Mouse (Mus musculus) lung, embryonic 14.5 days (tissue): ENCODE measurements around the gene Cela1. TPM values are rescaled to one million over a fixed set of nuclear protein-coding genes. Genes with fewer than 3 reads are reported as not detected.

Source experiments
- ATAC-seq: fragments of 200-750 bp; cut with Nextera tagmentation; 2 replicates; pipeline ENCODE4 v1.8.0; 2017; ENCODE audit warnings: mild to moderate bottlenecking, moderate TSS enrichment, moderate library complexity; ENCODE audit not compliant: insufficient read depth
- DNase-seq: peaks from one replicate; pipeline ENCODE4 v3.0.0-alpha.2; 2015
- H3K27ac ChIP-seq: fragments of 300-500 bp; sonication (generic); 2 replicates; pipeline ENCODE4 v1.5.1; 2014; ENCODE audit warnings: low read depth, mild to moderate bottlenecking, moderate library complexity
- H3K27me3 ChIP-seq: fragments of 300-500 bp; sonication (generic); 2 replicates; pipeline ENCODE4 v1.6.1; 2014; ENCODE audit warnings: low read length, control low read depth; ENCODE audit not compliant: insufficient read depth
- H3K36me3 ChIP-seq: fragments of 300-500 bp; sonication (generic); 2 replicates; pipeline ENCODE4 v1.6.1; 2014; ENCODE audit warnings: control low read depth; ENCODE audit not compliant: insufficient read depth
- H3K4me1 ChIP-seq: fragments of 300-500 bp; sonication (generic); 2 replicates; pipeline ENCODE4 v1.6.1; 2014; ENCODE audit warnings: antibody characterized with exemption, control low read depth; ENCODE audit not compliant: insufficient read depth
- H3K4me2 ChIP-seq: fragments of 300-500 bp; sonication (generic); 2 replicates; pipeline ENCODE4 v1.6.1; 2014; ENCODE audit warnings: mild to moderate bottlenecking
- H3K4me3 ChIP-seq: fragments of 300-500 bp; sonication (generic); 2 replicates; pipeline ENCODE4 v1.5.1; 2014; ENCODE audit warnings: low read depth, low read length
- H3K9ac ChIP-seq: fragments of 300-500 bp; sonication (generic); 2 replicates; pipeline ENCODE4 v1.6.1; 2014
- H3K9me3 ChIP-seq: fragments of 300-500 bp; sonication (generic); 2 replicates; pipeline ENCODE4 v1.6.1; 2016; ENCODE audit warnings: low read depth, low read length, control low read depth
- CTCF ChIP-seq: IDR thresholded peaks from 2 replicates; pipeline ENCODE4 v1.5.1; 2016; ENCODE audit warnings: antibody characterized with exemption, low read depth
- WGBS: fragments of 180-500 bp; shearing (Covaris S2); extraction: QIAGEN DNeasy Blood & Tissue Kit; methylation state at CpG from one replicate; pipeline ENCODE4 v1.1.7; 2014; 5-methylcytosine and 5-hydroxymethylcytosine counted together
- polyA plus RNA-seq: library from polyadenylated mRNA; unstranded; fragments of >200 nt; fragmentation: Nextera tagmentation; extraction: Ambion mirVana; gene quantifications from 2 replicates; pipeline ENCODE4 v1.2.1, GENCODE M21; 2014

Cela1 gene
- polyA plus RNA-seq, 1 experiment from 2014 or later, result 0.97 TPM

- no peaks in the 10 kb centered on the region for H3K36me3 ChIP-seq
- H3K27me3 ChIP-seq, result peaks cover 15% of the 10 kb centered on the region
- 88% methylated on average over 1 of the region's 1 CpGs for WGBS
- H3K27ac ChIP-seq, result no peak overlapping the region
- no peaks in the 10 kb centered on the region for H3K9me3 ChIP-seq
- no peak overlapping the region for H3K4me2 ChIP-seq
- no peak for TF ChIP-seq CTCF
- no peak for DNase-seq
- H3K4me3 ChIP-seq, result no peak overlapping the region
- ATAC-seq, result no peak
- no peaks in the 10 kb centered on the region for H3K4me1 ChIP-seq
- H3K9ac ChIP-seq, result no peak overlapping the region
Observed at GRCm38 (mm10) chr15:100705376-100705775, 17.7 kb upstream of the Cela1 start.

- DNase-seq, result no peak
- ATAC-seq, result no peak
- no peak overlapping the region for H3K4me3 ChIP-seq
Observed at GRCm38 (mm10) chr15:100703913-100704312, 16.2 kb upstream of the Cela1 start.

DNA sequence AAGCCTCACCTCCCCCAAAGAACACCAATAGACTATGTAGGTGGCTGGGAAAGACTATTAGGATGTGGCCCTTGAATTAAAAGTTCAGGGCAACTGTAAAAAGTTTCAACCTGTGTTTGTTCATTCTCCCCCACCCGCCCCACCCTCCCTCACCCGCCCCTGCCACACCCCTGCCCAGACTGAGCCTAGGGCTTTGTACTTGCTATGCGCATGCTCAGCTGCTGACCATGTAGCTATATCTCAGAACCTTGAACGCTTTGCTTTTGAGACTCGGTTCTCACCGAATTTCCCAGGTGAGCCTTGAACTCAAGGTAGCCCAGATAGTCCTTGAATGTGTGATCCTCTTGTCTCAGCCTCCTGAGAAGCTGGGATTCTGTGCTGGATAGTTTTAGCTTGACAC, 14.1 kb upstream of the Cela1 start:
- 68% methylated on average over 6 of the region's 6 CpGs for WGBS
- no peaks in the 10 kb centered on the region for H3K36me3 ChIP-seq
- H3K4me2 ChIP-seq, result no peak overlapping the region
- no peak for TF ChIP-seq CTCF
- DNase-seq (no peak), ATAC-seq (no peak)
- no peak overlapping the region for H3K4me3 ChIP-seq
- H3K27me3 ChIP-seq, result peaks cover 15% of the 10 kb centered on the region
- H3K9ac ChIP-seq, result no peak overlapping the region
- H3K4me1 ChIP-seq, result no peaks in the 10 kb centered on the region
- H3K27ac ChIP-seq, result no peak overlapping the region
- no peaks in the 10 kb centered on the region for H3K9me3 ChIP-seq

More at GRCm38 (mm10) chr15:100703913-100704312, 16.2 kb upstream of the Cela1 start:
- peaks cover 15% of the 10 kb centered on the region for H3K27me3 ChIP-seq
- no peak for TF ChIP-seq CTCF
- no peaks in the 10 kb centered on the region for H3K36me3 ChIP-seq
- H3K4me1 ChIP-seq, result no peaks in the 10 kb centered on the region
- no peak overlapping the region for H3K27ac ChIP-seq
- H3K4me2 ChIP-seq, result peak overlapping the region; percentile 21; the same call in 1 of the 2 replicates
- no peak overlapping the region for H3K9ac ChIP-seq
- 7% methylated on average over 17 of the region's 17 CpGs for WGBS
- H3K9me3 ChIP-seq, result no peaks in the 10 kb centered on the region

DNA sequence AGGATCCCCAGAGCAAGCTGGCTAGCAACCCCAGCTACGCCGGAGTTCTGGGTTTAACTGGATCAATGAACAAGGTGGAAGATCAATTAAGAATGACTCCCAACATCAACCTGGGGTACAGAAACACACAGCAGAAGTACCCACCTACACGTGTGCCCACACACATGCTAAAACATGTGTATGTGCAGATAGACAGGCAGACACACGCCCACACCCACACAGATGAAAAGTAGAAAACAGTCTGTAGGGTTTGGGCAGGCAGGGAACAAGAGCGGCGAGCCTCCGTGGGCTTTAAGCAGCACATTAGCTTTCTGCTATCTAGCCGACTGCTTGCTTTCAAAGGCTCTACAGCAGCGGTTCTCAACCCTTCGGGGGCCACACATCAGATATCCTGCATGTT, 13.4 kb upstream of the Cela1 start:
- H3K9ac ChIP-seq, result no peak overlapping the region
- H3K36me3 ChIP-seq, result no peaks in the 10 kb centered on the region
- no peak overlapping the region for H3K4me3 ChIP-seq
- no peak overlapping the region for H3K4me2 ChIP-seq
- no peak overlapping the region for H3K27ac ChIP-seq
- no peak for TF ChIP-seq CTCF
- no peak for DNase-seq
- WGBS, result 57% methylated on average over 10 of the region's 10 CpGs
- no peak for ATAC-seq
- H3K4me1 ChIP-seq, result no peaks in the 10 kb centered on the region
- H3K9me3 ChIP-seq, result no peaks in the 10 kb centered on the region
- H3K27me3 ChIP-seq, result peaks cover 15% of the 10 kb centered on the region

DNA sequence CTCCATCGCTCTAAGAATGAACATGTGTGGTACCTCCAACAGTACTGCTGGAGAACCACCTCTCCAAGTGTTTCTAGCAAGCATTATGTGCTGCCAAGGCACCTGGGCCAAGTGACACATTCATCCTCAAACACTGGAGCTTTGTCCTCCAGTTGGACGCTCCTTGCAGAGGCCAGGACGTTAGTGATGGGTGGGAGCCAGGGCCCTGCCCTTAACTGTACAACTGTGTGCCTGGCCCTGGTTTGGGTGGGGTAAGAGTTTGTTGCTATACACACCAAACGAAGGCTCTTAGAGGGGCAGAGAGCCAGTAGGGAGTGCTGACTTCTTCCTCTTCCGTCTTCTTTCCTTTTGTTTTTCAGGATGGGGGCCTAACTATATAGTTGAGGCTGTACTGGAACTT, 12.7 kb upstream of the Cela1 start:
- Histone ChIP-seq H3K27me3 (peaks cover 15% of the 10 kb centered on the region), H3K4me3 (no peak overlapping the region), H3K27ac (no peak overlapping the region), H3K9me3 (no peaks in the 10 kb centered on the region), H3K36me3 (no peaks in the 10 kb centered on the region), H3K4me1 (no peaks in the 10 kb centered on the region), H3K9ac (no peak overlapping the region), H3K4me2 (no peak overlapping the region)
- ATAC-seq (no peak), DNase-seq (no peak)
- 71% methylated on average over 5 of the region's 5 CpGs for WGBS
- no peak for TF ChIP-seq CTCF

DNA sequence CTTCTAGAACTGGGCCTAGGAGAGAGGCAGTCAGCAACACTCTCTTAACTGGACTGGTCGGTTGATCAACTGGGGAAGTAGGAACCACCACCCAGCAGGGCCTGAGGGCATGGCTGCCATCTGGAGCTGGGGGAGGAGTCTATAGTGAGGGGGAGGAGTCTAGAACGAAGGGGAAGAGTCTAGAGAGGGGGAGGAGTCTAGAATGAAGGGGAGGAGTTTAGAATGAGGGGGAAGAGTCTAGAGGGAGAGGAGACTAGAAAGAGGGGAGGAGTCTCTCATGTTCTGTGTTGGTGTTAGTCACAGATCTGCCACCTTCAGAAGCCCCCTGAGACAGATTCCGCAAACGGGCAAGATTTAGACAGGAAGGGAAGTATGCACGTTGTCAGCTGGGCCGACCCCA, 11.7 kb upstream of the Cela1 start:
- Histone ChIP-seq H3K4me3 (no peak overlapping the region), H3K9ac (no peak overlapping the region), H3K9me3 (no peaks in the 10 kb centered on the region), H3K27ac (no peak overlapping the region), H3K27me3 (peaks cover 14% of the 10 kb centered on the region), H3K4me2 (no peak overlapping the region), H3K36me3 (no peaks in the 10 kb centered on the region), H3K4me1 (no peaks in the 10 kb centered on the region)
- DNase-seq (no peak), ATAC-seq (no peak)
- WGBS, result 63% methylated on average over 6 of the region's 6 CpGs
- no peak for TF ChIP-seq CTCF

GRCm38 (mm10) chr15:100698078-100698477, 10.4 kb upstream of the Cela1 start:
- Histone ChIP-seq H3K36me3 (no peaks in the 10 kb centered on the region), H3K27me3 (peaks cover 3% of the 10 kb centered on the region; the same call in 1 of the 2 replicates), H3K9ac (no peak overlapping the region), H3K9me3 (no peaks in the 10 kb centered on the region), H3K4me1 (no peaks in the 10 kb centered on the region), H3K4me2 (no peak overlapping the region), H3K27ac (no peak overlapping the region), H3K4me3 (no peak overlapping the region)
- no peak for ATAC-seq
- TF ChIP-seq CTCF, result no peak
- DNase-seq, result no peak
- 59% methylated on average over 10 of the region's 10 CpGs for WGBS

DNA sequence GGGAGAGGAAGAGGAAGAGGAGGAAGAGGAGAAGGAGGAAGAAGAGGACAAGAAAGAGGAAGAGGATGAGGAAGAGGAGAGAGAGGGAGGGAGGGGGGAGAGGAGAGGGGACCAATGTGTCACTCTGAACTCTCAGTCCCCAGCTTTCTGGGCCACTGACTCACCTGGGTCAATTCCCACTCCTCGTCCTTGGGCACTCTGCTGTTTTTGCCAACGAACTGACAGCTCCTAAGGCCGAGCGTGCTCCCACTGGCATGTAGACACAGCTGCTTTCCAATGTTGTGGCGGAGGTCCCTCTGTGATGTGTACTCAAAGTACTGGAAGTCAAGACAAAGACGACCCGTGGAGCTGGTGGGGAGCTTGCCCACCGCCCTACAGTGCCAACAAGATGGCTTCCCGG, 6.7 kb upstream of the Cela1 start:
- no peak overlapping the region for H3K9ac ChIP-seq
- no peak overlapping the region for H3K4me3 ChIP-seq
- H3K27ac ChIP-seq, result no peak overlapping the region
- H3K4me2 ChIP-seq, result no peak overlapping the region
- WGBS, result 91% methylated on average over 9 of the region's 9 CpGs
- ATAC-seq (no peak), DNase-seq (no peak)
- H3K27me3 ChIP-seq, result no peaks in the 10 kb centered on the region
- no peaks in the 10 kb centered on the region for H3K4me1 ChIP-seq
- H3K36me3 ChIP-seq, result no peaks in the 10 kb centered on the region
- TF ChIP-seq CTCF, result no peak
- peaks cover 7% of the 10 kb centered on the region; the same call in 1 of the 2 replicates for H3K9me3 ChIP-seq
